Mouse (Mus musculus) lung, adult 2 months (tissue): ENCODE results near the gene Sema3g.

Experiments used
- CTCF ChIP-seq: fragments of 200-500 bp; IDR thresholded peaks from 2 replicates; pipeline ENCODE4 v1.5.1; 2011; ENCODE audit warnings: mild to moderate bottlenecking, low read length, control low read depth; ENCODE audit not compliant: insufficient read depth
- POLR2A ChIP-seq: fragments of 200-500 bp; IDR thresholded peaks from 2 replicates; pipeline ENCODE4 v1.6.1; 2011; ENCODE audit warnings: low read depth, mild to moderate bottlenecking, control low read depth, low read length, borderline replicate concordance; ENCODE audit errors: extremely low read depth

GRCm38 (mm10) chr14:31171386-31171785 lies 46.3 kb upstream of the Sema3g start:
- no peak for TF ChIP-seq CTCF
- no peak for TF ChIP-seq POLR2A
